Mouse (Mus musculus): ENCODE data around the gene Dgcr2. TPM values are rescaled to one million over a fixed set of nuclear protein-coding genes. Genes with fewer than 3 reads are reported as not detected.

Gene Dgcr2
- polyA plus RNA-seq, 1 experiment from 2014 or later, result 72.9 TPM

DNA sequence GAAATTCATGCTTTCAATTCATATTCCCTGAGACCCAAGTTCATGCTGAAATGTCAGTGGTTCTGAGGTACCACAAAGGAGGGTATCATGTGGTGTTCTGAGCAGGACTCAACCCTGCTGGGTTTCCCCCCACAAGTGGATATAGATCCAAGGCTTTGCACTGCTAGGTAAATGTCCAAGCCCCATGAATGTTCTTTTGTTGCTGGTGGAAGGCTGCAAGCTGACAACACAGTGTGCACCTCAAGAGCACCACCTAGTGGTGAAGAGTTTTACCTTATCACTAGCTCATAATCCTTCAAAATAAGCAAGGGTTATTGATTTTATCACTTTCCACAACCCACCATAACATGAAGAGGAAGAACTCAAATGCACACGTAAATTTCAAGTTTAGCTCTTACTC lies 49.4 kb downstream of the Dgcr2 start:
- Histone ChIP-seq H3K36me3 (ENCODE audit: control insufficient read depth, insufficient read depth, low read length) (peaks cover 5% of the 10 kb centered on the region), H3K9ac (ENCODE audit: low read depth, low read length) (no peak overlapping the region)
- DNase-seq (ENCODE audit: low spot score), result peak; percentile 84

DNA sequence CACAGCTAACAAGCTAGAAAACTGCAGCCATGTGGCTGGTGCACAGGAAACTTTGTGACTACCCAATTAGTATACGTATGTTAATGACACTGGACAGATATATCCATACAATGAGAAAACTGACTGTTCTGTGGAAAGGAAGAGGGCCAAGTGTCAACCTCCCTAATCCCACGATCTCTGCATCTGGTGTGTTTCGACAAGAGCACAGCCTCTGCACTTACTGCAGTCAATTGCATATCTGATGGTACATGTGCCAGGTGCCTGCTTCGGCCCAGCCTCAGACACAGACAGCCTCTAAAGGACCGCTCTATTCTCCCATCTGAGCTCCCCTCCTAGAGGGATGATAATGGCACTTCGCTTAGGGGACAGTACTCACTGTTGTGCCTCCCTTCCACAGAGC lies 49.9 kb downstream of the Dgcr2 start:
- DNase-seq (ENCODE audit: low spot score) (no peak), ATAC-seq (ENCODE audit: low FRiP score) (no peak)
- Histone ChIP-seq H3K4me2 (replicated peaks; ENCODE audit: low read depth, low read length) (no peak overlapping the region), H3K27me3 (ENCODE audit: control insufficient read depth, insufficient read depth, low read length) (no peaks in the 10 kb centered on the region), H3K4me3 (ENCODE audit: low read depth, low read length) (no peak overlapping the region), H3K27ac (ENCODE audit: low read depth, low read length) (no peak overlapping the region), H3K9ac (ENCODE audit: low read depth, low read length) (no peak overlapping the region), H3K36me3 (ENCODE audit: control insufficient read depth, insufficient read depth, low read length) (peaks cover 5% of the 10 kb centered on the region), H3K4me1 (replicated peaks; ENCODE audit: control insufficient read depth, insufficient read depth, low read length) (no peaks in the 10 kb centered on the region), H3K9me3 (ENCODE audit: control insufficient read depth, low read length) (no peaks in the 10 kb centered on the region)
- 96% methylated on average over 6 of the region's 6 CpGs for WGBS

More for the DNA sequence above, 49.4 kb downstream of the Dgcr2 start:
- 31% methylated on average over 1 of the region's 1 CpGs for WGBS
- Histone ChIP-seq H3K4me3 (ENCODE audit: low read depth, low read length) (no peak overlapping the region), H3K4me2 (replicated peaks; ENCODE audit: low read depth, low read length) (no peak overlapping the region), H3K9me3 (ENCODE audit: control insufficient read depth, low read length) (no peaks in the 10 kb centered on the region), H3K27me3 (ENCODE audit: control insufficient read depth, insufficient read depth, low read length) (no peaks in the 10 kb centered on the region), H3K4me1 (replicated peaks; ENCODE audit: control insufficient read depth, insufficient read depth, low read length) (no peaks in the 10 kb centered on the region), H3K27ac (ENCODE audit: low read depth, low read length) (no peak overlapping the region)
- ATAC-seq (ENCODE audit: low FRiP score), result peak; percentile 25; the same call in 1 of the 2 replicates

- peaks cover 11% of the 10 kb centered on the region for H3K36me3 ChIP-seq (ENCODE audit: control insufficient read depth, insufficient read depth, low read length)
- ATAC-seq (ENCODE audit: low FRiP score) (no peak), DNase-seq (ENCODE audit: low spot score) (no peak)
- no peak overlapping the region for H3K4me2 ChIP-seq (replicated peaks; ENCODE audit: low read depth, low read length)
- no peak overlapping the region for H3K4me3 ChIP-seq (ENCODE audit: low read depth, low read length)
- no peak overlapping the region for H3K27ac ChIP-seq (ENCODE audit: low read depth, low read length)
- no peaks in the 10 kb centered on the region for H3K9me3 ChIP-seq (ENCODE audit: control insufficient read depth, low read length)
- no peaks in the 10 kb centered on the region for H3K27me3 ChIP-seq (ENCODE audit: control insufficient read depth, insufficient read depth, low read length)
- H3K9ac ChIP-seq (ENCODE audit: low read depth, low read length), result no peak overlapping the region
- no peaks in the 10 kb centered on the region for H3K4me1 ChIP-seq (replicated peaks; ENCODE audit: control insufficient read depth, insufficient read depth, low read length)
- WGBS, result 92% methylated on average over 10 of the region's 10 CpGs
These were observed 54.5 kb downstream of the Dgcr2 start for GRCm38 (mm10) chr16:17843701-17844365.

DNA sequence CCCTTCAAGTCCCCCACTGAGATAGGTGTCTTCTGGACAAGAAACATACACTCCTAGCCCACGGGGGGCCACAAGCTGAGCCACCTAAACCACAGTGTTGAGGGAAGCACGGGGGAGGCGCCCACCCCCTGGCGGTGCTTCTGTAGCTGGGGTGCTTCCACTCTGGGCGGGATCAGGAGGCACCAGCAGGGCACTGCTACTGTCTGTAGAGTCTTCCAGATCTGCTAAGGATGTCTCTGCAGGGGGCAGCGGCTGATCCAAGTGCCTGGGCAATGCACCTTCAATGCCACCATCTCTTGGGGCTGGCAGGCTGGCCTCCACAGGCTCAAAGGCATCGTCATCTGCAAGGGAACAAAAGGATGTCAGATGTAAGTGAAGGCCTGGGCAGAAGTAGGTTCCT lies 55.9 kb downstream of the Dgcr2 start:
- no peaks in the 10 kb centered on the region for H3K9me3 ChIP-seq (ENCODE audit: control insufficient read depth, low read length)
- DNase-seq (ENCODE audit: low spot score), result no peak
- H3K4me1 ChIP-seq (replicated peaks; ENCODE audit: control insufficient read depth, insufficient read depth, low read length), result no peaks in the 10 kb centered on the region
- no peaks in the 10 kb centered on the region for H3K27me3 ChIP-seq (ENCODE audit: control insufficient read depth, insufficient read depth, low read length)
- H3K9ac ChIP-seq (ENCODE audit: low read depth, low read length), result no peak overlapping the region
- no peak for ATAC-seq (ENCODE audit: low FRiP score)
- H3K36me3 ChIP-seq (ENCODE audit: control insufficient read depth, insufficient read depth, low read length), result peaks cover 11% of the 10 kb centered on the region
- 98% methylated on average over 7 of the region's 7 CpGs for WGBS
- H3K4me2 ChIP-seq (replicated peaks; ENCODE audit: low read depth, low read length), result no peak overlapping the region
- H3K4me3 ChIP-seq (ENCODE audit: low read depth, low read length), result no peak overlapping the region
- H3K27ac ChIP-seq (ENCODE audit: low read depth, low read length), result no peak overlapping the region

DNA sequence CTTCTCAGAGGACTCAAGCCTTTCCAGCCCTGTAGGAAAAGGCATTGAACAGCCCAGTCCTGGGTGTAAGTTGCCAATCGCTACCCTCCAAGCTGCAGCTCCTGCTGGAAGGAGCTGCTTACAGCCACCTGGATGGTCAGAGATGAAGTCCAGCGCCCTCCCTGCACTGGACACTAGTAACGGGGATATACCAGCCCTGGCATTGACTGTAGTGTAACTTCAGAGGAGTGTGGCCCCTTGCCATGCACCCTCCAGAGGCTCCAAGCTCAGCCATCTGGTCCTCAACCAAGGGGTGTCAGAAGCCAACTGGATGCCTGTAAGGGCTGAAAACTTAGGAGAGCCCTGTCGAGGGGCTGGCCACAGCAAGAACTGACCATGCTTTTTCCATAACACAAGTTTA lies 58.4 kb downstream of the Dgcr2 start:
- peaks cover 13% of the 10 kb centered on the region for H3K27me3 ChIP-seq (ENCODE audit: control insufficient read depth, insufficient read depth, low read length)
- no peaks in the 10 kb centered on the region for H3K9me3 ChIP-seq (ENCODE audit: control insufficient read depth, low read length)
- no peak overlapping the region for H3K9ac ChIP-seq (ENCODE audit: low read depth, low read length)
- WGBS, result 88% methylated on average over 4 of the region's 4 CpGs
- H3K27ac ChIP-seq (ENCODE audit: low read depth, low read length), result no peak overlapping the region
- DNase-seq (ENCODE audit: low spot score) (no peak), ATAC-seq (ENCODE audit: low FRiP score) (no peak)
- H3K4me1 ChIP-seq (replicated peaks; ENCODE audit: control insufficient read depth, insufficient read depth, low read length), result no peaks in the 10 kb centered on the region
- no peak overlapping the region for H3K4me2 ChIP-seq (replicated peaks; ENCODE audit: low read depth, low read length)
- H3K36me3 ChIP-seq (ENCODE audit: control insufficient read depth, insufficient read depth, low read length), result peaks cover 9% of the 10 kb centered on the region; the same call in 1 of the 2 replicates
- no peak overlapping the region for H3K4me3 ChIP-seq (ENCODE audit: low read depth, low read length)

DNA sequence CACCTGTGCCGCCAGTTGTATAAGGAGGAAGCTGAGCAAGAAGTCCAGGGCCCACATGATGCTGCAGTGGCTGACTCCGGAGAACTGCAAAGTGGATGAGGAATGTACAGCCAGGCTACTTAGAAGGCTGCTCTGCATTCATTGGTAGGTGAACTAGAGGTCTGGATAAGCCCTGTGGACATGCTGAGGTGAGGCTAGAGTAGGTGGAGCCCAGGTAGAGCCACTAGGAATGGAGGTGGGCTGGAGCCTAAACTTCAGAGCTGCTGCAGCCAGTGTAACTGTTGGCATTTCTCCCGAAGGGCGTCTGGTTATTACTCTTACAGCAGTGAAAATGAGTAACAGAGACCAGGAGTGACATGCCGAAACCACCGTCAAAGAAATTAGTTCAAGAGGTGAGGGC lies 60.3 kb downstream of the Dgcr2 start, which contains the start of gene Car15:
TSS of gene Car15 (minus strand) at position 314 of the 400 bp plus-strand sequence.
- Histone ChIP-seq H3K4me3 (ENCODE audit: low read depth, low read length) (no peak within 1 kb of the TSS), H3K36me3 (ENCODE audit: control insufficient read depth, insufficient read depth, low read length) (peaks cover 9% of the 10 kb centered on the region; the same call in 1 of the 2 replicates), H3K9me3 (ENCODE audit: control insufficient read depth, low read length) (no peaks in the 10 kb centered on the region), H3K27me3 (ENCODE audit: control insufficient read depth, insufficient read depth, low read length) (peaks cover 31% of the 10 kb centered on the region), H3K4me2 (replicated peaks; ENCODE audit: low read depth, low read length) (no peak within 1 kb of the TSS), H3K4me1 (replicated peaks; ENCODE audit: control insufficient read depth, insufficient read depth, low read length) (no peaks in the 10 kb centered on the region; the same call in 1 of the 2 replicates), H3K27ac (ENCODE audit: low read depth, low read length) (no peak within 1 kb of the TSS), H3K9ac (ENCODE audit: low read depth, low read length) (no peak within 1 kb of the TSS)
- 77% methylated on average over 6 of the region's 6 CpGs for WGBS
- ATAC-seq (ENCODE audit: low FRiP score), result no peak
- DNase-seq (ENCODE audit: low spot score), result no peak

DNA sequence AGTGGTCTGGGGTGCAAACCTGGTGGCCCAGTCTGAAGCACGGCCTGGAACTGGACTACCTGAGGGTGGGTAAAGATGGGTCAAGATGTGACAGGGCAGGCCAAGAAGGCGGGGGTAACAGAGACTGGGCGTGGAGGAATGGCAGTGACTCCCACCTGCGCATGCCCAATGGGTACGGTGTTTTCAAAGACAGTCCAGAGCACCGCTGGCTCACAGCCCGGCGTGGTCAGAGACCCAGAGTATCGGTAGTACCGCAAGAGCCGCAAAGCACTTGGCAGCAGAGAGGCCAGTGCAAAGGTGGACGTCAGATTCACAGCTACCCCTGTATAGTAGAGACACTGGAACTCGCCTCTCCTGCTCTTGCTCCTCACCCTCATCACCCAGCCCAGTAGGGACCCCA lies 62.9 kb downstream of the Dgcr2 start:
- Histone ChIP-seq H3K36me3 (ENCODE audit: control insufficient read depth, insufficient read depth, low read length) (no peaks in the 10 kb centered on the region), H3K4me2 (replicated peaks; ENCODE audit: low read depth, low read length) (no peak overlapping the region), H3K27me3 (ENCODE audit: control insufficient read depth, insufficient read depth, low read length) (peaks cover 57% of the 10 kb centered on the region), H3K27ac (ENCODE audit: low read depth, low read length) (no peak overlapping the region), H3K4me3 (ENCODE audit: low read depth, low read length) (no peak overlapping the region), H3K9ac (ENCODE audit: low read depth, low read length) (no peak overlapping the region), H3K4me1 (replicated peaks; ENCODE audit: control insufficient read depth, insufficient read depth, low read length) (peaks cover 3% of the 10 kb centered on the region), H3K9me3 (ENCODE audit: control insufficient read depth, low read length) (no peaks in the 10 kb centered on the region)
- ATAC-seq (ENCODE audit: low FRiP score) (no peak), DNase-seq (ENCODE audit: low spot score) (no peak)
- WGBS, result 51% methylated on average over 13 of the region's 13 CpGs

DNA sequence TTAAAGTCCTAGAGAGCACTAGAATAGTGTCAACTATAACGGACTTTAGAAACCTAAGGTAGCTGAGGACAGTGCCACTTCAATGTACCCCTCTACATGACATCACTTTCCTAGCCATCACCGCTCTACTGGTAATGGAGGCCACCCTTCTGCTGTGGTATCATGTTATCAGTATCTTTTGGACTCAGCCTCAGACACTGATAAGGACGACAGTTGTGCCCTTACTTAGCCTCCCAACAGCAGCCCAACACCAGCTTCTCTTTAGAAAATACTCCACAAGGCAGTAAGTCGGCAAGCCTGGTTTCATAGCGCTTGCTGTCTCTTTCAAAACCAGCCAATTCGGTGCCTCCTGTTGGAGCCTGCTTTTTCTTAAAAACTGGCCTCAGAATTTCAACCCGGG lies 63.8 kb downstream of the Dgcr2 start:
- Histone ChIP-seq H3K27ac (ENCODE audit: low read depth, low read length) (no peak overlapping the region), H3K4me1 (replicated peaks; ENCODE audit: control insufficient read depth, insufficient read depth, low read length) (peaks cover 3% of the 10 kb centered on the region), H3K4me3 (ENCODE audit: low read depth, low read length) (peak overlapping the region; percentile 56; the same call in 1 of the 2 replicates), H3K9ac (ENCODE audit: low read depth, low read length) (no peak overlapping the region), H3K27me3 (ENCODE audit: control insufficient read depth, insufficient read depth, low read length) (peaks cover 58% of the 10 kb centered on the region), H3K9me3 (ENCODE audit: control insufficient read depth, low read length) (no peaks in the 10 kb centered on the region), H3K36me3 (ENCODE audit: control insufficient read depth, insufficient read depth, low read length) (no peaks in the 10 kb centered on the region), H3K4me2 (replicated peaks; ENCODE audit: low read depth, low read length) (peak overlapping the region; percentile 99; the same call in 1 of the 2 replicates)
- DNase-seq (ENCODE audit: low spot score) (no peak), ATAC-seq (ENCODE audit: low FRiP score) (no peak)
- WGBS, result 54% methylated on average over 7 of the region's 7 CpGs

All from hindbrain, embryonic 11.5 days (tissue).